Mouse (Mus musculus): Measurements from ENCODE around the gene Itga2b. TPM values are rescaled to one million over a fixed set of nuclear protein-coding genes. Genes with fewer than 3 reads are reported as not detected.

Gene Itga2b
- polyA plus RNA-seq (2012; rRNA removed), result 3.4 and 5.2 TPM in 2 replicates

DNA sequence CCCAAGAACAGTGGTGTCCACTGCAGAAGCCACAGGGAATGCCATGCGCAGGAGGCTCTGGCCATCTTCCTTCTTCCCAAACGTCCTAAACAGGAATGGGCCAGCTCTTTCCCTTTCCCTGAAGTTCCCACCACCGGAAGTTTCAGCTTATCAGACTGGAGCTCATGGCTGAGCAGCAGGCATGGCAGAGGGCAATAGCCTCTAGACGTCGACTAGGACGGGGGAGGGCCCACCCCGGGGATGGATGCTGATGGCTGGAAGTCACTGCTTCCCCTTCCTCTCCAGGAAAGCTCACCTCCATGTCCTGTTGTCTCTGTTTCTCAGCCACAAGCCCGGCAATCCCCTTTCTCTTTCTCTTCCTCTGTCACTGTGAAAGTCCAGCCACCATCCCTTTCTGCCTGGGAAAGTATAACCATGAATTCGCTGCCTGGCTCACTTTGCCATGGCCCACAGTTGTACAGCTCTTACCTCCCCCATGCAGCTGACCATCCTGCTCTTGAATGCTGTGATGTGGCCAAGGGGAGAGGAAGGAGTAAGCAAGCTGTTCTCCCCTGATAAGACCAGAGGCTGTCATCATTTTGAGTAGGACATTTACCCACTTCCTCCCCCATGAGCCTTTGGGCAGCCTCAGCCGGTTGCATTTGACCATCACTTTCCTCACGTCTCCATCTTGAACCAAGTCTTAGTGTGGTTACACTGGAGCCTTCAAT lies at the start of gene Itga2b:
Itga2b (minus strand) TSS at position 475 of the 710 bp plus-strand sequence.
- H3K4me3 ChIP-seq (ENCODE audit: control insufficient read depth, low read depth, low read length), result no peak within 1 kb of the TSS
- peaks cover 13% of the 10 kb centered on the region for H3K4me1 ChIP-seq (ENCODE audit: control insufficient read depth, insufficient read depth, low read length)
- TF ChIP-seq POLR2A (IDR thresholded peaks at IDR 0.05; ENCODE audit: control insufficient read depth, low read depth, low read length) (no peak), CTCF (IDR thresholded peaks at IDR 0.05; ENCODE audit: control insufficient read depth, insufficient read depth, insufficient replicate concordance, low read depth, low read length) (no peak)
- no peak within 1 kb of the TSS for H3K27ac ChIP-seq (ENCODE audit: control insufficient read depth, insufficient read depth, low read depth, low read length)
- no peaks in the 10 kb centered on the region for H3K36me3 ChIP-seq (ENCODE audit: control insufficient read depth, insufficient read depth, low read length)
- no peaks in the 10 kb centered on the region for H3K27me3 ChIP-seq (ENCODE audit: control insufficient read depth, insufficient read depth, low read length)

DNA sequence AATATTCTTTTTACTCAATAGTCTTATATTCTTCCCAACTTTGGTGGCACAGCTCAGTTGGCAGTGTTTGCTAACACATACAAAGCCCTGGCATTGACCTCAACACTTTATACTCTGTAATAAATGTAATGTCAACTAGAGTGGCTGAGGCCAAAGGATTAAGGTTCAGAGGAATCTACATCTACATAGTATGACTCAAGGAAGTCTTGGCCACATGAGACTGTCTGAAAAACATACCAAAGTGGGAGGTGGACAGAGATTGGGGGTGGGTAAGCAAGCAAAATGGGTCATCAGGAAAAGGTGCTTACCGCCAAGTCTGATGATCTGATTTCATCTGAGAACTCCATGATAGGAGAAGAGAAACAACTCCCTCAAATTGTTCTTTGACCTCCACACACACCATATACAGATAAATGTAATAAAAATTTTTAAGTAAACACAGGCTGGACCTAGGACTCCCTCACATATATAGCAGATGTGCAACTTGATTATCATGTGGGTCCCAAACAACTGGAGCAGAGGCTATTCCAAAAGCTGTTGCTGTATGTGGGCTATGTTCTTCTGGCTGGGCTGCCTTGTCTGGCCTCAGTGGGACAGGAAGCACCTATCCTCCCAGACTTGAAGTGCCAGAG lies 45.0 kb upstream of the Itga2b start:
- no peak for TF ChIP-seq CTCF (IDR thresholded peaks at IDR 0.05; ENCODE audit: control insufficient read depth, insufficient read depth, insufficient replicate concordance, low read depth, low read length)
- no peak for TF ChIP-seq POLR2A (IDR thresholded peaks at IDR 0.05; ENCODE audit: control insufficient read depth, low read depth, low read length)
- Histone ChIP-seq H3K27ac (ENCODE audit: control insufficient read depth, insufficient read depth, low read depth, low read length) (no peak overlapping the region), H3K4me3 (ENCODE audit: control insufficient read depth, low read depth, low read length) (no peak overlapping the region), H3K4me1 (ENCODE audit: control insufficient read depth, insufficient read depth, low read length) (peaks cover 2% of the 10 kb centered on the region; the same call in 1 of the 2 replicates), H3K36me3 (ENCODE audit: control insufficient read depth, insufficient read depth, low read length) (peaks cover 1% of the 10 kb centered on the region; the same call in 1 of the 2 replicates), H3K27me3 (ENCODE audit: control insufficient read depth, insufficient read depth, low read length) (no peaks in the 10 kb centered on the region)

DNA sequence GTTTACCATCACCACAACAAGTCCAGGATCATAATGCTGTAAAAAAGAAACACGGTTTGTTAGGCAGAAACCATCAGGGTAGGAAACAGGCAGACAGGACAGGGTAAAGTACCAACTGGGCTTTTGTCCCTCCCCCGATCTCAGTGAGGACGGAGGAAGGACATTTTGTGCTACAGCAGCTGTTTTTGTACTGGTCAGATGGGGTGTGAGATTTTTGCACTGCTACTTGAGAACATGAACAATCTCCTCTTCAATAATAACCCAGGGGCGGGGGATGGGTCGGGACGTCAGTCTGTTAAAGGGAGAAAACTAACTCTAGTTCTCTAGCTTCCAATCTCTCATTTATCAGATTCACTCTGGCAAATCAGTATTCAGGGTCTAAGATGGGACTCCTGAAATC lies 40.3 kb upstream of the Itga2b start:
- no peak overlapping the region for H3K27ac ChIP-seq (ENCODE audit: control insufficient read depth, insufficient read depth, low read depth, low read length)
- H3K4me3 ChIP-seq (ENCODE audit: control insufficient read depth, low read depth, low read length), result no peak overlapping the region
- H3K27me3 ChIP-seq (ENCODE audit: control insufficient read depth, insufficient read depth, low read length), result no peaks in the 10 kb centered on the region
- TF ChIP-seq CTCF (IDR thresholded peaks at IDR 0.05; ENCODE audit: control insufficient read depth, insufficient read depth, insufficient replicate concordance, low read depth, low read length) (no peak), POLR2A (IDR thresholded peaks at IDR 0.05; ENCODE audit: control insufficient read depth, low read depth, low read length) (no peak)
- H3K36me3 ChIP-seq (ENCODE audit: control insufficient read depth, insufficient read depth, low read length), result no peaks in the 10 kb centered on the region
- peaks cover 2% of the 10 kb centered on the region; the same call in 1 of the 2 replicates for H3K4me1 ChIP-seq (ENCODE audit: control insufficient read depth, insufficient read depth, low read length)

DNA sequence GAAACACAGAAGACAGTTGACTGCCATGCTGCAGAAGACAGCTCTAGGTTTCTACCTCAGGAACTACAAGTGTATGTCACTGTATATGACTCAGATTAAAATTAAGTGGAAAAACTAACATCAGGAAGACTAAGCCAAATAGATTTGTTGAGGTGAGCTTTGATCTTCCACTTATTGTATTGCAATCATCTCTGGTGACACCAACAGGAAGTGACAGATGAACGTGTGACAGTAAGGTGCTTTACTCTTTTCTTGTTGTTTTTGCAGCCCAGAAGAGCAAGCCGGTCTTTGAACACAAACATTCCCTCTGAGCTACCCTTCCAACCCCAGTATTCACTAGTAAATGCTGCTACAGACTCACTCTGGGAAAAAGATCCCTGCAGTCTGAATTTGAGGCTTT lies 26.8 kb upstream of the Itga2b start:
- no peaks in the 10 kb centered on the region for H3K36me3 ChIP-seq (ENCODE audit: control insufficient read depth, insufficient read depth, low read length)
- H3K4me1 ChIP-seq (ENCODE audit: control insufficient read depth, insufficient read depth, low read length), result no peaks in the 10 kb centered on the region
- no peak overlapping the region for H3K27ac ChIP-seq (ENCODE audit: control insufficient read depth, insufficient read depth, low read depth, low read length)
- no peak overlapping the region for H3K4me3 ChIP-seq (ENCODE audit: control insufficient read depth, low read depth, low read length)
- TF ChIP-seq CTCF (IDR thresholded peaks at IDR 0.05; ENCODE audit: control insufficient read depth, insufficient read depth, insufficient replicate concordance, low read depth, low read length) (no peak), POLR2A (IDR thresholded peaks at IDR 0.05; ENCODE audit: control insufficient read depth, low read depth, low read length) (no peak)
- H3K27me3 ChIP-seq (ENCODE audit: control insufficient read depth, insufficient read depth, low read length), result no peaks in the 10 kb centered on the region

- no peaks in the 10 kb centered on the region for H3K27me3 ChIP-seq (ENCODE audit: control insufficient read depth, insufficient read depth, low read length)
- H3K4me3 ChIP-seq (ENCODE audit: control insufficient read depth, low read depth, low read length), result no peak overlapping the region
- H3K27ac ChIP-seq (ENCODE audit: control insufficient read depth, insufficient read depth, low read depth, low read length), result no peak overlapping the region
- H3K4me1 ChIP-seq (ENCODE audit: control insufficient read depth, insufficient read depth, low read length), result no peaks in the 10 kb centered on the region
- TF ChIP-seq POLR2A (IDR thresholded peaks at IDR 0.05; ENCODE audit: control insufficient read depth, low read depth, low read length) (no peak), CTCF (IDR thresholded peaks at IDR 0.05; ENCODE audit: control insufficient read depth, insufficient read depth, insufficient replicate concordance, low read depth, low read length) (no peak)
- H3K36me3 ChIP-seq (ENCODE audit: control insufficient read depth, insufficient read depth, low read length), result no peaks in the 10 kb centered on the region
Observed at GRCm38 (mm10) chr11:102496206-102496605, 26.3 kb upstream of the Itga2b start.

GRCm38 (mm10) chr11:102495742-102496141 lies 25.8 kb upstream of the Itga2b start:
- Histone ChIP-seq H3K27me3 (ENCODE audit: control insufficient read depth, insufficient read depth, low read length) (no peaks in the 10 kb centered on the region), H3K4me3 (ENCODE audit: control insufficient read depth, low read depth, low read length) (no peak overlapping the region), H3K4me1 (ENCODE audit: control insufficient read depth, insufficient read depth, low read length) (no peaks in the 10 kb centered on the region), H3K27ac (ENCODE audit: control insufficient read depth, insufficient read depth, low read depth, low read length) (no peak overlapping the region), H3K36me3 (ENCODE audit: control insufficient read depth, insufficient read depth, low read length) (no peaks in the 10 kb centered on the region)
- TF ChIP-seq CTCF (IDR thresholded peaks at IDR 0.05; ENCODE audit: control insufficient read depth, insufficient read depth, insufficient replicate concordance, low read depth, low read length), result no peak
- TF ChIP-seq POLR2A (IDR thresholded peaks at IDR 0.05; ENCODE audit: control insufficient read depth, low read depth, low read length), result no peak

DNA sequence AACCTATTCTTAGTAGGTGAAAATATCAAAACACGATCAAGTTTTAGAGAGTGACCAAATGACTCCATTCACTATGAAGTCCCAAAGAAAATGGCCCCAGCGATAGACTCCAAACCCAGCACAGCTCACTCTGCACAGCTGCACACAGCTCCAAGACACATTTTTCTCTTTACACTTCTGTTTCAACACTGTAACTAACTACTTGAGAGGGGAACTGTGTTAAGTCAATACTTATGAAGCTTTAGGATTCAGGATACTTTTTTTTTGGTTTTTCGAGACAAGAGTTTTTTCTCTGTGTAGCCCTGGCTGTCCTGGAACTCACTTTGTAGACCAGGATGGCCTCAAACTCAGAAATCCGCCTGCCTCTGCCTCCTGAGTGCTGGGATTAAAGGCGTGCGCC lies 25.2 kb upstream of the Itga2b start:
- Histone ChIP-seq H3K4me1 (ENCODE audit: control insufficient read depth, insufficient read depth, low read length) (no peaks in the 10 kb centered on the region), H3K36me3 (ENCODE audit: control insufficient read depth, insufficient read depth, low read length) (no peaks in the 10 kb centered on the region), H3K27ac (ENCODE audit: control insufficient read depth, insufficient read depth, low read depth, low read length) (no peak overlapping the region), H3K4me3 (ENCODE audit: control insufficient read depth, low read depth, low read length) (no peak overlapping the region), H3K27me3 (ENCODE audit: control insufficient read depth, insufficient read depth, low read length) (no peaks in the 10 kb centered on the region)
- no peak for TF ChIP-seq POLR2A (IDR thresholded peaks at IDR 0.05; ENCODE audit: control insufficient read depth, low read depth, low read length)
- no peak for TF ChIP-seq CTCF (IDR thresholded peaks at IDR 0.05; ENCODE audit: control insufficient read depth, insufficient read depth, insufficient replicate concordance, low read depth, low read length)
